Mouse (Mus musculus): Measurements from ENCODE around the gene Wdr45b. TPM values are rescaled to one million over a fixed set of nuclear protein-coding genes. Genes with fewer than 3 reads are reported as not detected.
A peak's percentile ranks its signal among the peaks of the same experiment; 100 is the strongest.
"Not testable (repeated sequence)": the region's sequence is repeated elsewhere in the genome, so short reads cannot be mapped to it uniquely, and the experiment has no call there.

Gene Wdr45b
- polyA plus RNA-seq, 1 experiment = 78.0 TPM

- TF ChIP-seq CTCF (IDR thresholded peaks at IDR 0.05; ENCODE audit: borderline replicate concordance, extremely low read depth, insufficient read depth, insufficient read length) (no peak), POLR2A (IDR thresholded peaks at IDR 0.05; ENCODE audit: borderline replicate concordance, extremely low read depth, insufficient read depth, insufficient read length, poor library complexity, severe bottlenecking) (no peak)
- no peak for DNase-seq (ENCODE audit: low read depth)
Measured at GRCm38 (mm10) chr11:121326681-121327080, 27.6 kb downstream of the Wdr45b start.

- TF ChIP-seq POLR2A (IDR thresholded peaks at IDR 0.05; ENCODE audit: borderline replicate concordance, extremely low read depth, insufficient read depth, insufficient read length, poor library complexity, severe bottlenecking) (no peak), CTCF (IDR thresholded peaks at IDR 0.05; ENCODE audit: borderline replicate concordance, extremely low read depth, insufficient read depth, insufficient read length) (no peak)
- no peak for DNase-seq (ENCODE audit: low read depth)
Measured at GRCm38 (mm10) chr11:121326034-121326433, 28.2 kb downstream of the Wdr45b start.

- not testable (repeated sequence) for DNase-seq (ENCODE audit: low read depth)
Measured at GRCm38 (mm10) chr11:121307712-121308111, 46.5 kb downstream of the Wdr45b start.

GRCm38 (mm10) chr11:121306608-121307007 lies 47.6 kb downstream of the Wdr45b start:
- DNase-seq (ENCODE audit: low read depth) = no peak
- TF ChIP-seq CTCF (IDR thresholded peaks at IDR 0.05; ENCODE audit: borderline replicate concordance, extremely low read depth, insufficient read depth, insufficient read length) = no peak
- no peak for TF ChIP-seq POLR2A (IDR thresholded peaks at IDR 0.05; ENCODE audit: borderline replicate concordance, extremely low read depth, insufficient read depth, insufficient read length, poor library complexity, severe bottlenecking)

DNA sequence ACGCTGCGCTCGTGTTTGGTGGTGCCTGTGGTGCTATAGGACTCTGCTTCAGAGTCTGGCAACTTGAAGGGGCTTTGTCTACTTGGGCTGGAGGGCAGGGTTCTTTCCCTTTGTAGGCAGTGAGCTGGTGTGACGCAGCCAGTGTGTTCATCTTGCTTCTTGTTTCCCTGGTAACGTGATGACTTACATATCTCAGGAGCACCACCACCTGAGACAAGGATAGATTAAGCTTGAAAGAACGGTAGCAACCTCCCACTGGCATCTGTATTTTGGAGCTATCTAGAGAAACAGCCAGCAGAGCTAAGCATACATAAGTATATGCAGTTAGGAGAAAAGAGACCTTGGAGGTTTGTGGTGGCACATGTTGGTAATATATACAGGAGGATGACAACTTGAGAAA lies 48.9 kb downstream of the Wdr45b start:
- no peak for DNase-seq (ENCODE audit: low read depth)
- no peak for TF ChIP-seq CTCF (IDR thresholded peaks at IDR 0.05; ENCODE audit: borderline replicate concordance, extremely low read depth, insufficient read depth, insufficient read length)
- no peak for TF ChIP-seq POLR2A (IDR thresholded peaks at IDR 0.05; ENCODE audit: borderline replicate concordance, extremely low read depth, insufficient read depth, insufficient read length, poor library complexity, severe bottlenecking)

DNA sequence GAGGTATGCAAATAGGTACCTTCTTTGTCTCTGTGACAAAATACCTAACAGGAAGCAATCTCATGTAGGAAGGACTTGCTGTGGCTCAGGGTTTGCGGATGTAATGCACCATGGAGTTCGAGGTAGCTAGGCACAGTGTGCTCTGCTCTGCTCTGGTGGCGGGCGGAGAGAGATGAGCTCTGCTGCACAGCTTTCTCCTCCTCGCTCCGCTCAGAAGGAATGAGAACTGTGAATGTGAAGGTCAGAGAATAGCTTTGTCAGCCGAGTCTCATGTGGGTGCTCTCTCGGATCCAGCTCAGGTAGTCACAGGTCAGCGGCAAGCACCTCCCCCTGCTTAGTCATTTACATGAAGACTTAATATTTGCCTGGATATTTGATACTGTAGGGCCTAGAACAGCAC lies 54.0 kb downstream of the Wdr45b start:
- DNase-seq (ENCODE audit: low read depth) = no peak
- no peak for TF ChIP-seq POLR2A (IDR thresholded peaks at IDR 0.05; ENCODE audit: borderline replicate concordance, extremely low read depth, insufficient read depth, insufficient read length, poor library complexity, severe bottlenecking)

DNA sequence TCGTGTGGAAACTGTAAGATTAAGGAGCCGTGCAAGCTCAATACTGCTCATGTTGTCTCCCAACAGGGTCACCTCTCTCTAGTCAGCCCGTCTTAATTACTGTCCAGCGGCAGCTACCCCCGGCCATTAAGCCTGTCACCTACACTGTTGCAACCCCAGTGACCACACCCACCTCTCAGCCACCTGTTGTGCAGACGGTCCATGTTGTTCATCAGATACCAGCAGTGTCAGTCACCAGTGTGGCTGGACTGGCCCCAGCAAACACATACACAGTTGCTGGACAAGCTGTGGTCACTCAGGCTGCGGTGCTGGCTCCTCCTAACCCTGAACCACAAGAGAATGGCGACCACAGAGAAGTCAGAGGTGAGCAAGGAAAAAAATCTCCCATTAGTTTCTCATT lies 55.8 kb downstream of the Wdr45b start:
- DNase-seq (ENCODE audit: low read depth) = no peak
- TF ChIP-seq POLR2A (IDR thresholded peaks at IDR 0.05; ENCODE audit: borderline replicate concordance, extremely low read depth, insufficient read depth, insufficient read length, poor library complexity, severe bottlenecking) (no peak), CTCF (IDR thresholded peaks at IDR 0.05; ENCODE audit: borderline replicate concordance, extremely low read depth, insufficient read depth, insufficient read length) (no peak)

- DNase-seq (ENCODE audit: low read depth) = no peak
Measured at GRCm38 (mm10) chr11:121294771-121295170, 59.5 kb downstream of the Wdr45b start.

DNA sequence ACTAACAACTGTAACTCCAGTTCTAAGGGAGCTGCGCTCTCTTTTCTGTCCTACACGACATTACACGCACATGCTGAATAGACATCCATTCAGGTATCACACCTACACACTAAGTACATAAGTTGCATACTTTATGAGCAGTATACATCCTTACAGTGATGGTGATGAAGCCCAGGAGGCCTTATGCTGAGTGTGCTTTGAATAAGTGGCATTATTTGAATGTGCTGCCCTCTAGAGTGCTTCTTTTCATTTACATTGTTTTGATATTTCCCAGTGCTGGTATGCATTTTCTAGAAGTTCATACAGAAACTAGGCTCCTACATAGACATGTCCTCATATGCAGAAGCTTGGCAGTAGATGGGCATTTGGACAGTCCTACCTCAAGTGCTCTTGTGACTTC lies 64.4 kb downstream of the Wdr45b start:
- peak; percentile 5 for DNase-seq (ENCODE audit: low read depth)
- TF ChIP-seq POLR2A (IDR thresholded peaks at IDR 0.05; ENCODE audit: borderline replicate concordance, extremely low read depth, insufficient read depth, insufficient read length, poor library complexity, severe bottlenecking) = no peak
- TF ChIP-seq CTCF (IDR thresholded peaks at IDR 0.05; ENCODE audit: borderline replicate concordance, extremely low read depth, insufficient read depth, insufficient read length) = no peak

More at GRCm38 (mm10) chr11:121294771-121295170, 59.5 kb downstream of the Wdr45b start:
- TF ChIP-seq POLR2A (IDR thresholded peaks at IDR 0.05; ENCODE audit: borderline replicate concordance, extremely low read depth, insufficient read depth, insufficient read length, poor library complexity, severe bottlenecking) (no peak), CTCF (IDR thresholded peaks at IDR 0.05; ENCODE audit: borderline replicate concordance, extremely low read depth, insufficient read depth, insufficient read length) (no peak)

DNA sequence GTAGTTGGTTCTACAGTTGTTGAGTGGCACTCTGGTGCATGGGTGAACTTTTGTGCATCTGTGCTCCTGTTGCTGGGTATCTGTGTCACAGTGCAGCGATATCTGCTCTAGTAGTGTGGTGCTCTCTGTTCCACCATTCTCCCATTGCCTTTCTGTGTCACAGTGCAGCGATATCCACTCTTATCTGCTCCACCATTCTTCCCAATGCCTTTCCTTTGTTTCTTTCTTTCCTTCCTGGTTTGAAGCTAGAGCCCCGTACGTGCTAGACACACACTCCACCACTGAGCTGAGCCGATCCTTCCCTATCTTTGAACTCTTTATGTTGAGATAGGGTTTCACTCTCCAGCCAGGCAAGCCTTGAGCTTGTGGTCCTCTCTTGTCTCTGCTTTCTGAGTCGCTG lies 71.3 kb downstream of the Wdr45b start:
- no peak for TF ChIP-seq CTCF (IDR thresholded peaks at IDR 0.05; ENCODE audit: borderline replicate concordance, extremely low read depth, insufficient read depth, insufficient read length)
- no peak for TF ChIP-seq POLR2A (IDR thresholded peaks at IDR 0.05; ENCODE audit: borderline replicate concordance, extremely low read depth, insufficient read depth, insufficient read length, poor library complexity, severe bottlenecking)
- no peak for DNase-seq (ENCODE audit: low read depth)

DNA sequence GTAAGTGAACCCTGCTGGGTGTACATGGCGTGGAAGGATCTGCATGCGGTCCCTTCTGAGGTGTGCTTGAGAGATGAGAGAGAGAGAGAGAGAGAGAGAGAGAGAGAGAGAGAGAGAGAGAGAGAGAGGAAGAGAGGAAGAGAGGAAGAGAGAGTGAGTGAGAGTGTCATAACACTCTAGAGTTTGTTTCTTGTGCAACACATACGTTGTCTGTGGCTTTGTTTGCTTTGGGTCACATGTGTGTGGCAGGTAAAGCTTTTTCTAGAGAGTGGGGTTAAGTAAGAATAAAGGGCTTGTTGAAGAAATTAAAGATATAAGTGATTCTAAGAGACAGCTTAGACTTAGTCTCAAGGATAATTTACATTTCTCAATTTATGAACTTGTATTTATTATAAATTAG lies 76.2 kb downstream of the Wdr45b start:
- TF ChIP-seq POLR2A (IDR thresholded peaks at IDR 0.05; ENCODE audit: borderline replicate concordance, extremely low read depth, insufficient read depth, insufficient read length, poor library complexity, severe bottlenecking) = no peak
- TF ChIP-seq CTCF (IDR thresholded peaks at IDR 0.05; ENCODE audit: borderline replicate concordance, extremely low read depth, insufficient read depth, insufficient read length) = no peak
- DNase-seq (ENCODE audit: low read depth) = no peak

DNA sequence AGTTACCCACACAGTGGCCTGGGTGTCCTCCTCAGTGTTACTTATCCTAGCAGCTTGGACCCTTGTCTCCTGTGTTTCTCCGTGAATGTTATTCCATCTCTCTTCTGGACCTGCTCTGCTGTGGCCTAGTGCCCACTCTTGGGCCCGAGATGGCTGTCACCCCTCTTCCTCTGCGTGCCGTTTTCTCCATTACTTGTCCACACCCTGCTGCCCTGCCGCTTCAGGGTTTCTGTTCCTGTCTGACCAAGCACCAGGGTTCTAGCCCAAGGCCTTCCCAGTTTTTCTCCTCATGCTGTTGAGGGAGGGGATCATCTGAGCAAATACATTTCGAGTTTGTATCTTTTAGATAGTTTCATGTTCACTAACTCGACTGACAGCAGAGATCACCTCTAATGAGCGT lies 76.7 kb downstream of the Wdr45b start:
- TF ChIP-seq POLR2A (IDR thresholded peaks at IDR 0.05; ENCODE audit: borderline replicate concordance, extremely low read depth, insufficient read depth, insufficient read length, poor library complexity, severe bottlenecking) (no peak), CTCF (IDR thresholded peaks at IDR 0.05; ENCODE audit: borderline replicate concordance, extremely low read depth, insufficient read depth, insufficient read length) (no peak)
- no peak for DNase-seq (ENCODE audit: low read depth)

Other genes starting within 250 kb of the Wdr45b start
- gene Tex19.2, start 235.8 kb downstream of the Wdr45b start, polyA plus RNA-seq (2012; rRNA removed) = not detected in 2 replicates
- not detected in 2 replicates for gene Tex19.1, start 208.3 kb downstream of the Wdr45b start, polyA plus RNA-seq (2012; rRNA removed)
- 0.26 and 0.30 TPM in 2 replicates for gene Uts2r, start 194.2 kb downstream of the Wdr45b start, polyA plus RNA-seq (2012; rRNA removed)
- gene Hexdc, start 150.0 kb downstream of the Wdr45b start, polyA plus RNA-seq (2012; rRNA removed) = 70.6 and 92.9 TPM in 2 replicates
- gene Ogfod3, start 149.7 kb downstream of the Wdr45b start, polyA plus RNA-seq (2012; rRNA removed) = 8.4 and 11.9 TPM in 2 replicates
- 44.1 and 56.4 TPM in 2 replicates for gene Cybc1, start 125.1 kb downstream of the Wdr45b start, polyA plus RNA-seq (2012; rRNA removed)
- gene Narf, start 117.2 kb downstream of the Wdr45b start, polyA plus RNA-seq (2012; rRNA removed) = 75.1 and 88.5 TPM in 2 replicates
- 67.6 and 85.4 TPM in 2 replicates for gene Foxk2, start 94.5 kb downstream of the Wdr45b start, polyA plus RNA-seq (2012; rRNA removed)
- gene Rab40b, start 33.8 kb upstream of the Wdr45b start, polyA plus RNA-seq (2012; rRNA removed) = 5.5 and 5.7 TPM in 2 replicates
- 12.1 and 15.4 TPM in 2 replicates for gene Fn3krp, start 67.0 kb upstream of the Wdr45b start, polyA plus RNA-seq (2012; rRNA removed)
- gene Fn3k, start 80.5 kb upstream of the Wdr45b start, polyA plus RNA-seq (2012; rRNA removed) = 4.1 TPM in 2 replicates
- 80.9 and 84.6 TPM in 2 replicates for gene Tbcd, start 97.5 kb upstream of the Wdr45b start, polyA plus RNA-seq (2012; rRNA removed)
- 0.45 and 0.62 TPM in 2 replicates for gene Zfp750, start 164.9 kb upstream of the Wdr45b start, polyA plus RNA-seq (2012; rRNA removed)

All from brain, embryonic 14.5 days (tissue).